Mouse (Mus musculus): ENCODE data around the gene Fyb.

Fyb gene

DNA sequence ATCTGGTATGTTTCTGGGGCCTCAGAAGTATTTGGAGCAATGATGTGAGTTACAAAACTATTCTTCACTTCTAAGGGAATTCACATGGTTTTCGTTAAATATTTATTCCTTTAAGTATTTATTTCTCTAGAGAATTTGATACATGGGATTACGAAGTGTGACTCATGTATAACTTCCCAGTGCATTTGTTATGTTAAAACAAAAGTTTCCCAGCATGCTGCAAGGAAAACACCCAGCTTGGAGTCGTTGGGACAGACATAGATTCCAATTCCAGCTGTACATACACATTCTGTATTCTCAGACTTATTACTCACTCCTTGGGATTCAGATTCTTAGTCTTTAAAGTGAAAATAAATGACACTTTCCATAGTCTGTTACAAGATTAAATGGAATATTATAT is 112.8 kb downstream of the Fyb start:
- in situ Hi-C loops (cut with MboI, MseI) = loop anchor here in 1 of 2 experiments (10.0 kb wide), 1 partner anchor 391 kb away; no protein-coding TSS in a partner anchor

DNA sequence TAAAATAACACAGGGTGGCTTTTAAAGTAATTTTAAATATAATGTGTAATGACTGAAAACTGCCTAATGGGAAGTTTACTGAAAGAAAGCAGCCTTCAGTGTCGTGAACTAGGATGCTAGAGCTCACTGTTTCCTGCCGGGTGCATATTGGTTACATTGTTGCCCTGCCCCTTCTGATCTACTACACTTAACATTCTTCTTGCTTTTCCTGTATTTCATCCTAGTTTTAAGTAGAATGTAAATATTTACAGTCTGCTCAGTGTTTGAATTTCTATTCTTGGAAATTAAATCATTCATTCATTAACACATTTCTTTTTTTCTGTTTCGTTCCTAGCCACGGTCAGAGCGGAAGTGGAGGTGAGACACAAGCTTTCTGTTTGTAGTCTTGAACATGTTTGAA is 119.6 kb downstream of the Fyb start:
- in situ Hi-C loops (cut with MboI, MseI) = no loop called here

- in situ Hi-C loops (cut with MboI, MseI) = no loop called here
Observed at GRCm38 (mm10) chr15:6645498-6645897, 122.8 kb downstream of the Fyb start.

DNA sequence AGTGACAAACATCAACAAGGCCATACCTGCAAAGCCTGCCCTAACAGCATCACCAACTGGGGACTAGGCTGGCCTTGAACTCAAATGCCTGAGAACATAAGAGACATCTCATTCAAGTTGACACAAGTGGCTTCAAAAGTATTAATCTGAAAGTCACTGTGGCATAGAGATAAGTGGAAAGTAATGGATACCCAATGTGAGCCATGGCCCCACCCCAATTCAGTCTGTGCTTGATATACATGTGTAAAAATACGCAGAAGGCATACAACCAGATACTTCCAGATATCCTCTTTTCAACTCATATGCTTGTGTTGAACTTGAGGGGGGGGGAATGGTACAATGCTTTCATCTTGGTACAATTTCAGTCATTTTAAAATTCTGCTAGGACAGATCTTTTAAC is 124.4 kb downstream of the Fyb start:
- in situ Hi-C loops (cut with MboI, MseI) = no loop called here

GRCm38 (mm10) chr15:6648757-6649403 is 126.2 kb downstream of the Fyb start:
- in situ Hi-C loops (cut with MboI, MseI) = no loop called here

GRCm38 (mm10) chr15:6653046-6653445 is 130.4 kb downstream of the Fyb start:
- in situ Hi-C loops (cut with MboI, MseI) = loop anchor here in 1 of 2 experiments (25.0 kb wide), 1 partner anchor 1241 kb away; no protein-coding TSS in a partner anchor

DNA sequence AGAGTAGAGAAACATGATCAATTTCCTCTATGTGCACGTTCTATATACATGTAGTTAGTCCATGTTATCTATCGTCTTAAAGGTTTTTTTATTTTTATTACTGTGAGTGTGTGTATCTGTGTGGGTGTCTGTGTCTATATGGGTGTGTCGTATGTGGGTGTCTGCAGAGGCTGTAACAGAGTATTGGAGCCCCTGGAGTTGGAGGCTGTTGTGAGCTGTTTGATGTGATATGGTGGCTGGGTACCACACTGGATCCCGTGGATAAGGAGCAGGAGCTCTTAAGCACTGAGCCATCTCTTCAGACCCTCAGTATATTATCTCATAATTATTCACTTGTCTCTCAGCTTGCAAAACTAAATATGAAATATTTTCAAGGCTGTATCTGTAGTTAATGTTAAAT is 135.4 kb downstream of the Fyb start:
- in situ Hi-C loops (cut with MboI, MseI) = loop anchor here in 1 of 2 experiments (25.0 kb wide), 1 partner anchor 1246 kb away; no protein-coding TSS in a partner anchor

DNA sequence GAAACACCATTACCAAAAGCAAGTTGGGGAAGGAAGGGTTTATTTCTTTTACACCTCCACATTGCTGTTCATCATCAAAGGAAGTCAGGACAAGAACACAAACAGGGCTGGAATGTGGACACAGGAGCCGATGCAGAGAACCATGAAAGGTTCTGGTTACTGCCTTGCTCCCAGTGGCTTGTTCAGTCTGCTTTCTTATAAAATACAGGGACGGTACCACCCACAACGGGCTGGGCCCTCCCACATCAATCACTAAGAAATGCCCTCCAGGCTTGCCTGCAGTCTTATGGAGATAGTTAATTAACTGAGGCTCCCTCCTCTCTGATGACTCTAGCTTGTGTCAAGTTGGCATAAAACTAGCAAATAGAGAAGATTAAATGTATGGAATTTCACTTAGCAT is 139.3 kb downstream of the Fyb start:
- in situ Hi-C loops (cut with MboI, MseI) = loop anchor here in 1 of 2 experiments (25.0 kb wide), 1 partner anchor 1250 kb away; no protein-coding TSS in a partner anchor

DNA sequence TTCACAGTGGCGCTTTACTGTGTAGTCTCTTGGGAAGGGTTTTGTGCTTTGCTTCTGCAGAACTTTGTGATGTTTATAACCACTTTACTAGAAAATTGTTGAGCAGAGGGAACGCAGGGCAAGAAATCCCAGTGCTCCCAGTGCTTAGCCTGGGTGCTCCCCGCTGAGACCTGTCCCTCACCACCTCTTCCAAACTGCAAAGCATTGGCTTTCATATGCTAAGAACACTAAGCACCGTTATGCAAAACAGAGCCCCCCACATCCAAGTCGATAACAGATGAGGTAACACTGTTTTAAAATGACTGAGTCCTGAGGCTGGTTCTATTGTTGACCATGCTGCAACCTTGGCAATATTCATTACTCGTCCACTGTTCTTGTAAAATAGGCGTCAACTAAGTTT is 141.3 kb downstream of the Fyb start:
- in situ Hi-C loops (cut with MboI, MseI) = loop anchor here in 1 of 2 experiments (25.0 kb wide), 1 partner anchor 1252 kb away; no protein-coding TSS in a partner anchor

GRCm38 (mm10) chr15:6666072-6666471 is 143.4 kb downstream of the Fyb start:
- in situ Hi-C loops (cut with MboI, MseI) = loop anchor here in 1 of 2 experiments (25.0 kb wide), 1 partner anchor 1254 kb away; no protein-coding TSS in a partner anchor

DNA sequence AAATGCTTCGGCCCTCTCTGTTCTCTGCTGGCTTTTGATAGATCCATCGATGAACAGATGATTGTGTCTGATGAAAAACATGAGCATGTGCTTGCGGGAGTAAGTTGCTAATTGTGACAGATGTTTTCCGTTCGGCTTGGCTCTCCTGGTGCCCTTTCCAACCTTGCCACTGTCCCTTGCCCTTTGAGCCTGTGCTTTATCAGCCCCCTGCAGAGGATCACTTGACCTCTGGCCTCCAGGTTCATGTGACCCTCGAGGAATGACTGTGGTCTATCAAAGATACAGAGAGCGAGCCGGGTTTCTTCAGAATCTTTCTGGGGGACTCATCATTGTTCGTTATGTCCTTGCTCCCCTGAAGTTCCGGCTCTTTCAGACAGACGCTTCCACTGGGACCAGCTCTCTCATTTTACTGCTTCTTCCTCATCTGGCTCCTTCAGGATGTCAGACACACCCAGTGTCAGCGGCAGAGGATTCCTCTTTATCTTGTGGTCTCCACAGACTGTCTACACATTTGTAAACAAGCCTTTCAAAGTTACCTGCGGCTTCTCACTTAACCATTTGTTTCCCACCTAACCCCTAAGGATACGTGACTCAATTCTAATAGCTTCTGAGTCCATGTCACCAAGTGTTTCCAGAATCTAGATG is 146.3 kb downstream of the Fyb start:
- in situ Hi-C loops (cut with MboI, MseI) = loop anchor here in 1 of 2 experiments (25.0 kb wide), 1 partner anchor 1257 kb away; no protein-coding TSS in a partner anchor

DNA sequence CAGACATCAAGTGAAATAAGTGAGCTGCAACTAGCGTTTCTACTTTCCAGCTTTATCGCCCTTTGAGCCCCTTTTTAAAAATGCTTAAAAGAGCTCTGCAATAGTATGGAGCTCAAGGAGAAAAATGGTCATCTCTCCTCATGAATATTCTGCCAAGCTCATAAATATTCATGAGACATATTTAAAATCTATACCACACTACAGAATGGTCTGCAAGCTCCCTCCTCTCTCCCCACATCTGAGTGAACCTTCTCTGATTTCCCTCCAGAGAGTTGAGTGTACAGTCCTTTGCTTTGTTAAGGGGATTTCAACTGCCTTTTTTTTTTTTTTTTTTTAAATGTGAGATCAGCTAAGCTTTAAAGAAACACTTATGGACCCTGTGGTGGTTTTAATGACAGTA is 155.8 kb downstream of the Fyb start:
- in situ Hi-C loops (cut with MboI, MseI) = no loop called here

- in situ Hi-C loops (cut with MboI, MseI) = no loop called here
Observed at GRCm38 (mm10) chr15:6702164-6702563, 179.5 kb downstream of the Fyb start.

DNA sequence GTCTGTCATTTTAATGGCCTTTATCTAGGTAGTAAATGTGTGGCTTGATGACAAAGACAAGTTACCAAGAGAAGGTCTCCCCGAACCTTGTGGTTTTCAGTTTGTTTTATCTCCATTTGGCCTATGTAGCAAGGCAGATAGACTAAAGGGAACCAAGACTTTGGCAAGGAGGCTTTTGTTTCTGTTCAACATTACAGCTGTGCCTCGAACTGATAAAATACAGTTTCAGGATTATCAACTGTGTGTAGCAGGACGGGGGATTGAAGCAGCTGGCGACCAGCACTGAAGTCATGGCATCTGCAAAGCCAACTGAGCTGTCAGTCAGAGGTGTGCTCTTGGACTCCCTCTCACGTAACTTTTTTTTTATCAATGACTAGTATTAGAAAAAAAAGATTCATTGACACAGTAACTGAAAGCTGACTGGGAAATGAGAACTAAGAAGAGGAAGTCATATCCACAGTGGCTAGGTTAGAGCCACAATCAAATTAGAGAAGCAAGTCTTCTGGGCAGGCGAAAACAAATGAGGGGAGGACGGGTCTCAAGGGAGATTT is 182.8 kb downstream of the Fyb start:
- in situ Hi-C loops (cut with MboI, MseI) = no loop called here

DNA sequence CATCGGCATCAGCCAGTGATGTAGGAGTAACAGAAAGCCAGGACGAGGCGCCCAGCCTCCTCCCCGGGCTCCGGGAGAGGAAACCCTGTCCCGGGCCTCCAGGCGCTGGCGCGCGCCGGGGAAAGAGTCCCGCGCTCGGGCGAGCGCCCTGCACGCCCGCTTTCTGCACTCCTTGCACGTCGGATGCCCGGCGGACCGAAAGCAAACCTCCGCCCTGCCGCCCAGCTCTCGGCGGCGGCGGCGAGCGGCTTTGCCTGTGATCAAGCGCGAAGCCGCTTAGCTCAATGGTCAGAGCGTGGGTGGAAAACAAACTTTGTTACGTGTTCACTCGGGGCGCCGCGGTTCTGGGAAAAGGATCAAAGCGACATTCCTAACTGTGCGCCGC is 184.9 kb downstream of the Fyb start:
- in situ Hi-C loops (cut with MboI, MseI) = no loop called here

DNA sequence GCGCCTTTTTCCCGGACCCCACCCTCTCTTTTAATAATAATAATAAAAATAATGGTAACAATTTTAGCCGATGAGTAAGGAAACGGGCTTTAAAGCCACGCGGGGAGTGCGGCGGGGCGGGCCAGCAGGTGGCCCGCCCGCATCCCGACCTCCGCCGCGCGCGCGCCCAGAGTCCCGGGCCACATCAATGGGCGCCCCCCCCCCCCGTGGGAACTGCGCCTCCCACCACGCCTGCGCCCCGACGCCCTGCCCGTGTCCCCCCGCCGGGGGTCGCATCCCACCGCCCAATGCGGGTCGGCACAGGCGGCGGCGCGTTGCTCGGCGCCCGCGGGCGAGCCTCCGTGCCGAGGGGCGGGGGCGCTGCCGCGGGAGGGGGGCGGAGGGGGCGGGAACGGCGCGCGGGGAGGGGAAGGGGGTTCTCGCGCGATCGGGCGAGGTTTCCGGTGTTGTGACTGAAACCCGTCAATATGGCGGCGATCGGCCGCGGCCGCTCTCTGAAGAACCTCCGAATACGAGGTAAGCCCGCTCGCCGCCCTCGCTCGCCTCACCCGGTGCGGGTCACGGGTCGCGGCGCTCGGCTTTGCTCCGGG is 185.4 kb downstream of the Fyb start, which contains the start of gene Rictor:
Gene Rictor, plus strand, starts transcription at position 444 of the 590 bp plus-strand sequence.
- in situ Hi-C loops (cut with MboI, MseI) = no loop called here

DNA sequence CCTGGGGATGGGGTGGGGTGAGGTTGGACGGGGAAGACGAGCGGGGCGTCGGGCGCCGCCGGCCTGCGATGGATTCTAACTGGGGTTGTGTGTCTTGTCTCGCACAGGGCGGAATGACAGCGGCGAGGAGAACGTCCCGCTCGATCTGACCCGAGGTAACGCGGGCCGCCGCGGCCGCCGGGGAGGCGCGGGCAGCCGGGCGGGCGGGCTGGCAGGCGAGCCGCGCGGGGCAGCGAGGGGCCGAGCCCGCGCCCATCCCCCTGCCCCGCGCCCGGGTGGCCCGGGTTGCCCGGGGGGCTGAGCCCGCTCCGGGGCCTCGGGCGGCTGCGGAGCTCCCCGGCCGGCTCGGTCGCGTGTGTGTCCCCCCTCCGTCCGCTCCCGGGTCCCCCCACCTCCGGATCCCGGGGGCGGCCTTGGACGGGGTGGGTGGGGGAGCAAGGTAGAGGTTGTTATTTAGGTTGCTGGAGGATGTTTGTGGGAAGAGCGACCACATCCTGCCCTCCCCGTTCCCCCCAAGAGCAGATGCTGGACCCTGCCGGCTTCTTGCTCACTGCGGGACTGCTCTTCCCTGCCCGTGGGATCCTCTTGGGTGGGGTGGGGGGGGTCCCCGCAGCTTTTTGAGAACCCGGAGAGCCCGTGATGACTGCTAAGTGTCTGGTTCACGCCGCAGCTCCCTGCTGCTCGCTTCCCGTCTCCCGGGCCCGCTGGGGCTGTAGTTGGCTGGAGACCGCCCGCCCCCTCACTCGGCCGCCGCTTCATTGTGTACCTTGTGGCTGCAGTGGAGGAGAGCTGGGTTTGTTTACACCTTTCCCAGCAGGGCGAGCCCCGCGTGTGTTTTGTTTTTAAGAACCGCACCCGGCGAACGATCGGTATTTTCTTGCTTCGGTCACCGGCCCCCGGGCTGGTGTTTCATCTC is 186.1 kb downstream of the Fyb start:
- in situ Hi-C loops (cut with MboI, MseI) = no loop called here

DNA sequence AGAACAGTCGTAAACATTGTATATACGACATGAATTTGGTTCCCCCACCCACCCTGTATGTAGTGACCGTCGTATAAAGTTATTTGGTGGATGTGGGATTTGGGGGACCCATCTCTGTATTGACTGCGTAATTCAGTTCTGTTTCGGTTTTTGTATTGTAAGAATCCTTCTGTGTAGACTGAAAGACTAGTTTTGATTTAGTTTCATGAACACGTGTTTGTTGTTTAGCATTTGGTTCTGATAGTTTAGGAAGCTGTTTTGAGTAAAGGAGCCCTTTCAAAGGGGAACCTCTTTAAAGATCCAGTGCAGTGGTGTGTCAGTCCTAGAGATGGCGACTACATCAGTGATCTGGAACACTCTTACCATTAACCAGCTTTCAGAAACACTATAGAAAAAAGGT is 187.0 kb downstream of the Fyb start:
- in situ Hi-C loops (cut with MboI, MseI) = loop anchor here in 1 of 2 experiments (10.0 kb wide), 1 partner anchor 115 kb away; no protein-coding TSS in a partner anchor

GRCm38 (mm10) chr15:6710341-6710740 is 187.7 kb downstream of the Fyb start:
- in situ Hi-C loops (cut with MboI, MseI) = loop anchor here in 1 of 2 experiments (10.0 kb wide), 1 partner anchor 116 kb away; no protein-coding TSS in a partner anchor

DNA sequence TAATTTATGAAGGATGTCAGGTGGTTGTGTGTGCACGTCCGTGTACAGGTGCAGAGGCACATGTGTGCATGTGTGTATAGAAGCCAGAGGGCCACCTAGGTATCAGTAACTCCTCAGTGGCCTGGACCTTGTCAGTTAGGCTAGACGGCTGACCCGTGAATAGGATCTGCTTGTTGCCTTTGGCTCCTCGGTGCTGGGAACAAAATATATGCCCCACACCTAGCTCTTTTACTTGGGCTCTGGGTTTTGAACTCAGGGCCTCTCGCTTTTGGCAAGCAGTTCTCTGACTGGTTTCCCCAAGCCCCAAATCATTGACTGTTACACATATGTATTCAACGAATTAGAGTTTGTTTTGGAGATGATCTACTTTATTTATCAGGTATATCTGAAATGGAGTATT is 188.6 kb downstream of the Fyb start:
- in situ Hi-C loops (cut with MboI, MseI) = loop anchor here in 1 of 2 experiments (10.0 kb wide), 1 partner anchor 116 kb away; no protein-coding TSS in a partner anchor
